Mouse (Mus musculus): ENCODE measurements around the gene Gcc1.

GRCm38 (mm10) chr6:28411236-28411635 is 17.0 kb downstream of the Gcc1 start:
- TF ChIP-seq CTCF (conservative IDR thresholded peaks at IDR 0.05; ENCODE audit: low read length) (no peak), NANOG (IDR thresholded peaks at IDR 0.05; ENCODE audit: borderline replicate concordance, low read length) (no peak)

All from E14TG2a.4 (cell line).